Mouse (Mus musculus) hindbrain, embryonic 15.5 days (tissue): ENCODE results near the gene Cyp4f13. TPM values are rescaled to one million over a fixed set of nuclear protein-coding genes. Genes with fewer than 3 reads are reported as not detected.

Source experiments
- ATAC-seq: fragments of 200-750 bp; cut with Nextera tagmentation; 2 replicates; pipeline ENCODE4 v1.8.0; 2017; ENCODE audit warnings: low read depth, moderate number of reproducible peaks, moderate TSS enrichment; ENCODE audit not compliant: low FRiP score
- H3K27ac ChIP-seq: fragments of 300-500 bp; sonication (generic); replicated peaks from 2 replicates; pipeline ENCODE4 v1.5.1; 2015; ENCODE audit warnings: mild to moderate bottlenecking, inconsistent platforms
- H3K27me3 ChIP-seq: fragments of 300-500 bp; sonication (generic); 2 replicates; pipeline ENCODE4 v1.6.1; 2015; ENCODE audit warnings: control low read depth, inconsistent platforms
- H3K36me3 ChIP-seq: fragments of 300-500 bp; sonication (generic); 2 replicates; pipeline ENCODE4 v1.6.1; 2015; ENCODE audit warnings: control low read depth, inconsistent platforms
- H3K4me1 ChIP-seq: fragments of 300-500 bp; sonication (generic); replicated peaks from 2 replicates; pipeline ENCODE4 v1.6.1; 2015; ENCODE audit warnings: control low read depth, inconsistent platforms
- H3K4me2 ChIP-seq: fragments of 300-500 bp; sonication (generic); 2 replicates; pipeline ENCODE4 v1.6.1; 2015; ENCODE audit warnings: moderate library complexity, mild to moderate bottlenecking, inconsistent platforms
- H3K4me3 ChIP-seq: fragments of 300-500 bp; sonication (generic); 2 replicates; pipeline ENCODE4 v1.5.1; 2015; ENCODE audit warnings: mild to moderate bottlenecking, inconsistent platforms
- H3K9ac ChIP-seq: fragments of 300-500 bp; sonication (generic); 2 replicates; pipeline ENCODE4 v1.6.1; 2015; ENCODE audit warnings: inconsistent platforms
- H3K9me3 ChIP-seq: fragments of 300-500 bp; sonication (generic); 2 replicates; pipeline ENCODE4 v1.6.1; 2016; ENCODE audit warnings: control low read depth, inconsistent platforms
- WGBS: fragments of 180-500 bp; shearing (Covaris S2); methylation state at CpG from one replicate; pipeline ENCODE4 v1.1.7; 2015; 5-methylcytosine and 5-hydroxymethylcytosine counted together
- polyA plus RNA-seq: library from polyadenylated mRNA; unstranded; fragments of >200 nt; fragmentation: Nextera tagmentation; extraction: Ambion mirVana; gene quantifications from 2 replicates; pipeline ENCODE4 v1.2.1, GENCODE M21; 2015

The Cyp4f13 gene
- polyA plus RNA-seq, 1 experiment from 2014 or later, result 9.8 TPM

GRCm38 (mm10) chr17:32944402-32945035 is 2.7 kb downstream of the Cyp4f13 start:
- H3K9me3 ChIP-seq, result no peaks in the 10 kb centered on the region
- no peak overlapping the region for H3K9ac ChIP-seq
- peaks cover 14% of the 10 kb centered on the region for H3K4me1 ChIP-seq
- no peak overlapping the region for H3K4me2 ChIP-seq
- WGBS, result 64% methylated on average over 3 of the region's 3 CpGs
- no peak overlapping the region for H3K27ac ChIP-seq
- H3K27me3 ChIP-seq, result no peaks in the 10 kb centered on the region
- ATAC-seq, result no peak
- H3K36me3 ChIP-seq, result no peaks in the 10 kb centered on the region
- H3K4me3 ChIP-seq, result no peak overlapping the region

DNA sequence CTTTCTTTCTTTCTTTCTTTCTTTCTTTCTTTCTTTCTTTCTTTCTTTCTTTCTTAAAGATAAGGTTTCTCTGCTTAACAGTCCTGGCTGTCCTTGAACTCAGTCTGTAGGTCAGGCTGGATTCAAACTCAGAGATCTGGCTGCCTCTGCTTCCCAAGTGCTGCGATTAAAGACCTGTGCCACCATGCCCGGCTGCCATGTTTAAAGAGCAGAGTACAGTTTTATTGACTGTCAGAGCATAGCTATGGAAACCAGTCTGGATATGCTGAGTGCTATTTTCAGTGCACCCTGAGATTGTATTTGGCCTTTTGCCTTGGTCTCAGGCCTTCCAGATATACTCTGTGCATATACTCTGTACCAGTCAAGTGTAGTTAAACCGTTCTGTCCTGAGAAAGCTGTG is 3.5 kb downstream of the Cyp4f13 start:
- Histone ChIP-seq H3K9ac (no peak overlapping the region), H3K4me1 (peaks cover 14% of the 10 kb centered on the region), H3K36me3 (no peaks in the 10 kb centered on the region), H3K4me2 (no peak overlapping the region), H3K4me3 (no peak overlapping the region), H3K27me3 (no peaks in the 10 kb centered on the region), H3K9me3 (no peaks in the 10 kb centered on the region), H3K27ac (no peak overlapping the region)
- WGBS, result 90% methylated on average over 3 of the region's 3 CpGs
- ATAC-seq, result no peak

GRCm38 (mm10) chr17:32939831-32940230 is 7.4 kb downstream of the Cyp4f13 start:
- no peaks in the 10 kb centered on the region for H3K4me1 ChIP-seq
- no peak overlapping the region for H3K9ac ChIP-seq
- no peaks in the 10 kb centered on the region for H3K9me3 ChIP-seq
- H3K4me2 ChIP-seq, result no peak overlapping the region
- no peaks in the 10 kb centered on the region for H3K36me3 ChIP-seq
- WGBS, result 89% methylated on average over 4 of the region's 4 CpGs
- H3K27me3 ChIP-seq, result no peaks in the 10 kb centered on the region
- no peak overlapping the region for H3K27ac ChIP-seq
- ATAC-seq, result no peak
- no peak overlapping the region for H3K4me3 ChIP-seq

GRCm38 (mm10) chr17:32927803-32928202 is 19.4 kb downstream of the Cyp4f13 start:
- Histone ChIP-seq H3K36me3 (no peaks in the 10 kb centered on the region), H3K27me3 (0 out of 2 replicates have a peak, but pooled peaks cover 10% of the 10 kb centered on the region), H3K4me1 (peaks cover 4% of the 10 kb centered on the region), H3K9ac (no peak overlapping the region), H3K27ac (no peak overlapping the region), H3K4me3 (no peak overlapping the region), H3K9me3 (no peaks in the 10 kb centered on the region), H3K4me2 (no peak overlapping the region)
- ATAC-seq, result no peak
- 79% methylated on average over 5 of the region's 5 CpGs for WGBS

- peak overlapping the region; percentile 67 for H3K9ac ChIP-seq
- 15% methylated on average over 32 of the region's 32 CpGs for WGBS
- peak overlapping the region; percentile 55 for H3K4me3 ChIP-seq
- H3K27me3 ChIP-seq, result 0 out of 2 replicates have a peak, but pooled peaks cover 10% of the 10 kb centered on the region
- 0 out of 2 replicates have a peak, but pooled peaks cover 5% of the 10 kb centered on the region for H3K9me3 ChIP-seq
- H3K36me3 ChIP-seq, result no peaks in the 10 kb centered on the region
- H3K4me2 ChIP-seq, result peak overlapping the region; percentile 93
- peak; percentile 97 for ATAC-seq
- H3K4me1 ChIP-seq, result peaks cover 4% of the 10 kb centered on the region
- H3K27ac ChIP-seq, result peak overlapping the region; percentile 72
Observed at GRCm38 (mm10) chr17:32924658-32925312, 22.4 kb downstream of the Cyp4f13 start.

DNA sequence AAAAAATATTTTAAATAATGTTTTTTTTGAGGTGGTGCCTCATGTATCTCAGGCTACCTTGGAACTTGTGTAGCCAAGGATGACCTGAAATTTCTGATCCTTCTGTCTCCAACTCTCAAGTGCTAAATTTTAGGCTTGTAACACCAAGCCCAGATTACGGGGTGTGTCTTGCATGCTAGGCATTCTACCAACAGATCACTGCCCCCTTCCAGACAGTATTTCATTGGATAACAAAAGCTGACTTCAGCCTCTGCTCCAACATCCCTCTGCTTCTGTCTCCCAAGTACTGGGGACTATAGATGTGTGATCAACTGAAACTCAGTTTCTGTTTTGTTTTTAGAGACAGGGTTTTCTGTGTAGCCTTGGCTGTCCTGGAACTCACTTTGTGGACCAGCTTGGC is 23.5 kb downstream of the Cyp4f13 start:
- H3K9me3 ChIP-seq, result 0 out of 2 replicates have a peak, but pooled peaks cover 5% of the 10 kb centered on the region
- no peak overlapping the region for H3K27ac ChIP-seq
- H3K36me3 ChIP-seq, result no peaks in the 10 kb centered on the region
- WGBS, result 92% methylated on average over 1 of the region's 1 CpGs
- no peak for ATAC-seq
- H3K4me3 ChIP-seq, result no peak overlapping the region
- H3K4me1 ChIP-seq, result peaks cover 4% of the 10 kb centered on the region
- H3K27me3 ChIP-seq, result 0 out of 2 replicates have a peak, but pooled peaks cover 10% of the 10 kb centered on the region
- H3K4me2 ChIP-seq, result no peak overlapping the region
- H3K9ac ChIP-seq, result no peak overlapping the region

DNA sequence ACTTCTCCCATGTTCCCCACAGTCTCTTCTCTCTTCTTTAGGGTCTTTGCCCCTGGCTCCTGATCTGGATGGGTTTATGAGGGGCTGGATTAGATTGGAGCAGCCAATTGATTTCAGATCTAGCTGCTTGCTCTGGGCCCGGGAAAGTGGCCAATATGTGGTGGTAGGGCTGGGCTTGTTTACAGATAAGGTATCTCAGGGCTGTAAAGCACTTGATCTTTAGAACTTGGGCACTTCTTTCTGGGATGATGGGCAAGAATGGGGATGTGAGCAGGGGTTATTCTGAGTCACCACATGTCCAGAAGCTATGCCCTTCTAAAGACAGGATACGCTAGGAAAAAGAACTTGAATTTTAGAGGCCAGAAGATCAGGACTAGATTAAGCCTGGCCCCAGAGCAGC is 28.1 kb downstream of the Cyp4f13 start:
- H3K27me3 ChIP-seq, result 0 out of 2 replicates have a peak, but pooled peaks cover 6% of the 10 kb centered on the region
- H3K4me1 ChIP-seq, result no peaks in the 10 kb centered on the region
- H3K9me3 ChIP-seq, result 0 out of 2 replicates have a peak, but pooled peaks cover 5% of the 10 kb centered on the region
- no peak for ATAC-seq
- H3K4me2 ChIP-seq, result no peak overlapping the region
- WGBS, result 88% methylated on average over 2 of the region's 2 CpGs
- H3K4me3 ChIP-seq, result no peak overlapping the region
- no peaks in the 10 kb centered on the region for H3K36me3 ChIP-seq
- no peak overlapping the region for H3K27ac ChIP-seq
- H3K9ac ChIP-seq, result no peak overlapping the region

DNA sequence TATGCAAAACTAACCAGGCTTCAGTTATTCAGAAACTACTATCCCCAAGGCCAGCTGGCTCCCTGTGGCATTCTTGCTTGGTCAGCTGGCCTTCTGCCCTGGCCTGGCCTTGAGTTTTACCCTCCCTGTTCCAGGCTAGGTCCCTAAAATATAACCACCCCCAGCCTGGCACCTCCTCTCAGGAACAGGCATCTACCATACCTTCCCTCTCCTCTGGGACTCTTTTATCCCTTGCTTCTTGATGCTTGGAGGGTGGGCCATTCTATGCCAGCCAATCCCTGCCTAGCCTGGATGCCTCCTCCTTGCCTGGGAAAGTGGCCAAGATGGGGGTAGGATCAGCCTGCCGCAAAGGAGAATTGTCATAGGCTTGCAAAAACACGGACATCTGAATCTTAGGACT is 30.1 kb downstream of the Cyp4f13 start, which contains the start of gene Cyp4f14:
Cyp4f14 (minus strand) TSS at position 212 of the 400 bp plus-strand sequence.
- no peak within 1 kb of the TSS for H3K4me2 ChIP-seq
- no peaks in the 10 kb centered on the region for H3K36me3 ChIP-seq
- ATAC-seq, result no peak
- H3K27ac ChIP-seq, result no peak within 1 kb of the TSS
- WGBS, result 61% methylated on average over 2 of the region's 2 CpGs
- H3K27me3 ChIP-seq, result 0 out of 2 replicates have a peak, but pooled peaks cover 6% of the 10 kb centered on the region
- H3K9me3 ChIP-seq, result 0 out of 2 replicates have a peak, but pooled peaks cover 5% of the 10 kb centered on the region
- no peaks in the 10 kb centered on the region for H3K4me1 ChIP-seq
- no peak within 1 kb of the TSS for H3K9ac ChIP-seq
- no peak within 1 kb of the TSS for H3K4me3 ChIP-seq

- no peak for ATAC-seq
- Histone ChIP-seq H3K4me1 (no peaks in the 10 kb centered on the region), H3K4me3 (no peak overlapping the region), H3K9me3 (0 out of 2 replicates have a peak, but pooled peaks cover 2% of the 10 kb centered on the region), H3K36me3 (no peaks in the 10 kb centered on the region), H3K9ac (no peak overlapping the region), H3K27me3 (0 out of 2 replicates have a peak, but pooled peaks cover 6% of the 10 kb centered on the region), H3K4me2 (no peak overlapping the region), H3K27ac (no peak overlapping the region)
- WGBS, result 86% methylated on average over 1 of the region's 1 CpGs
Observed at GRCm38 (mm10) chr17:32916075-32916474, 31.1 kb downstream of the Cyp4f13 start.

- H3K27me3 ChIP-seq, result 0 out of 2 replicates have a peak, but pooled peaks cover 9% of the 10 kb centered on the region
- no peak overlapping the region for H3K4me3 ChIP-seq
- H3K4me2 ChIP-seq, result no peak overlapping the region
- H3K9me3 ChIP-seq, result no peaks in the 10 kb centered on the region
- no peak overlapping the region for H3K9ac ChIP-seq
- WGBS, result 79% methylated on average over 10 of the region's 10 CpGs
- no peak for ATAC-seq
- no peaks in the 10 kb centered on the region for H3K36me3 ChIP-seq
- H3K4me1 ChIP-seq, result 0 out of 2 replicates have a peak, but pooled peaks cover 4% of the 10 kb centered on the region
- H3K27ac ChIP-seq, result no peak overlapping the region
Observed at GRCm38 (mm10) chr17:32906172-32906571, 41.0 kb downstream of the Cyp4f13 start.

- WGBS, result 11% methylated on average over 19 of the region's 19 CpGs
- Histone ChIP-seq H3K36me3 (no peaks in the 10 kb centered on the region), H3K9me3 (no peaks in the 10 kb centered on the region), H3K4me1 (0 out of 2 replicates have a peak, but pooled peaks cover 4% of the 10 kb centered on the region), H3K4me3 (peak overlapping the region; percentile 31), H3K27me3 (0 out of 2 replicates have a peak, but pooled peaks cover 9% of the 10 kb centered on the region), H3K9ac (0 out of 2 replicates have a peak overlapping the region, but pooled peaks have one; percentile 30), H3K4me2 (peak overlapping the region; percentile 56), H3K27ac (no peak overlapping the region)
- ATAC-seq, result peak; percentile 34; the same call in 1 of the 2 replicates
Observed at GRCm38 (mm10) chr17:32905239-32905638, 42.0 kb downstream of the Cyp4f13 start.

DNA sequence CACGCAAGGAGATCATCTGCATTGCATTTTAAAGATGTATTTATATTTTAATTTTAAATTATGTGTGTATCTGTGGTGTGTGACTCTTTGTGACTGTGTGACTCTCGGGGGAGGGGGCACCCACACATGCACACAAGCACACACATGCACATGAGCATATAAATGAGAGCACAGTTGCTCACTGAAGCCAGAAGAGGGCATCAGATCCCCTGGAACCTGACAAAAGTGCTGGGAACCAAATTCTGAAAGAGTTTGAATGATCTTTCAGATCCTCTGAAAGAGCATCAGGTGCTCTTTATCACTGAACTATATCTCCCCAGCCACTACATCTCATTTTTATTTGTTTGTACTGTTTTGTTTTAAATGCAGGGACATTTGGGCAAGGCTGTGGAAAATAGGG is 42.8 kb downstream of the Cyp4f13 start:
- no peaks in the 10 kb centered on the region for H3K9me3 ChIP-seq
- H3K4me3 ChIP-seq, result no peak overlapping the region
- no peak overlapping the region for H3K4me2 ChIP-seq
- H3K9ac ChIP-seq, result no peak overlapping the region
- 65% methylated on average over 2 of the region's 2 CpGs for WGBS
- 0 out of 2 replicates have a peak, but pooled peaks cover 9% of the 10 kb centered on the region for H3K27me3 ChIP-seq
- no peaks in the 10 kb centered on the region for H3K36me3 ChIP-seq
- ATAC-seq, result no peak
- H3K4me1 ChIP-seq, result 0 out of 2 replicates have a peak, but pooled peaks cover 4% of the 10 kb centered on the region
- H3K27ac ChIP-seq, result no peak overlapping the region
